Mouse (Mus musculus) kidney, adult 2 months (tissue): ENCODE data around the gene Vmn1r135. TPM values are rescaled to one million over a fixed set of nuclear protein-coding genes. Genes with fewer than 3 reads are reported as not detected.
"Not testable (repeated sequence)": the region's sequence is repeated elsewhere in the genome, so short reads cannot be mapped to it uniquely, and the experiment has no call there.

Source experiments
- DNase-seq: peaks from one replicate; pipeline ENCODE4 v3.0.0; 2021
- H3K27ac ChIP-seq: fragments of 200-500 bp; 2 replicates; pipeline ENCODE4 v1.5.1; 2012; ENCODE audit warnings: low read depth, low read length, control low read depth, inconsistent platforms; ENCODE audit not compliant: insufficient read depth
- H3K27me3 ChIP-seq: fragments of 200-500 bp; replicated peaks from 2 replicates; pipeline ENCODE4 v1.6.1; 2012; ENCODE audit warnings: mild to moderate bottlenecking, moderate library complexity, low read length, inconsistent platforms; ENCODE audit not compliant: control insufficient read depth, insufficient read depth
- H3K36me3 ChIP-seq: fragments of 200-500 bp; 2 replicates; pipeline ENCODE4 v1.6.1; 2012; ENCODE audit warnings: mild to moderate bottlenecking, moderate library complexity, low read length, inconsistent platforms; ENCODE audit not compliant: control insufficient read depth, insufficient read depth
- H3K4me1 ChIP-seq: fragments of 200-500 bp; 2 replicates; pipeline ENCODE4 v1.6.1; 2011; ENCODE audit warnings: low read length; ENCODE audit not compliant: control insufficient read depth, insufficient read depth
- H3K4me3 ChIP-seq: fragments of 200-500 bp; 2 replicates; pipeline ENCODE4 v1.5.1; 2011; ENCODE audit warnings: mild to moderate bottlenecking, low read depth, low read length, control low read depth; ENCODE audit not compliant: insufficient read depth
- WGBS: fragments of 180-500 bp; shearing (Covaris S2); methylation state at CpG from one replicate; pipeline ENCODE4 v1.1.7; 2018; 5-methylcytosine and 5-hydroxymethylcytosine counted together
- polyA plus RNA-seq: library from polyadenylated mRNA; depleted of rRNA; stranded (reverse); fragments of >200 nt; gene quantifications from 2 replicates; pipeline ENCODE4 v1.2.3, GENCODE M21; 2012; rRNA removed

The Vmn1r135 gene
- polyA plus RNA-seq = not detected in 2 replicates

- not testable (repeated sequence) for H3K4me1 ChIP-seq, DNase-seq, H3K27ac ChIP-seq, H3K27me3 ChIP-seq, H3K4me3 ChIP-seq, H3K36me3 ChIP-seq
- no CpG with 5 or more reads among the region's 1 CpGs for WGBS
Measured at GRCm38 (mm10) chr7:21832051-21832450, at the start of gene Vmn1r135. Vmn1r135 (plus strand) TSS chr7:21832351.

GRCm38 (mm10) chr7:21796628-21797027 is 35.5 kb upstream of the Vmn1r135 start, which contains the start of gene Gm4177:
Gm4177 (minus strand) TSS chr7:21796728.
- not testable (repeated sequence) for H3K36me3 ChIP-seq, H3K4me3 ChIP-seq, DNase-seq, H3K27ac ChIP-seq, H3K27me3 ChIP-seq, H3K4me1 ChIP-seq
- WGBS = no CpG with 5 or more reads among the region's 3 CpGs

GRCm38 (mm10) chr7:21844167-21844566 is 12.0 kb downstream of the Vmn1r135 start, which contains the start of gene Gm5725:
Gm5725 (minus strand) TSS chr7:21844267.
- no CpG with 5 or more reads among the region's 1 CpGs for WGBS
- not testable (repeated sequence) for H3K4me3 ChIP-seq, H3K27ac ChIP-seq, H3K36me3 ChIP-seq, H3K27me3 ChIP-seq, H3K4me1 ChIP-seq, DNase-seq

Other genes starting within 250 kb of the Vmn1r135 start
- not detected in 2 replicates for gene Vmn1r132, start 218.3 kb upstream of the Vmn1r135 start, polyA plus RNA-seq
- gene Gm4175, start 70.9 kb upstream of the Vmn1r135 start, polyA plus RNA-seq = not detected in 2 replicates
- not detected in 2 replicates for gene Gm4177, start 35.6 kb upstream of the Vmn1r135 start, polyA plus RNA-seq
- gene Gm5725, start 11.9 kb downstream of the Vmn1r135 start, polyA plus RNA-seq = not detected in 2 replicates
- not detected in 2 replicates for gene Gm5891, start 88.9 kb downstream of the Vmn1r135 start, polyA plus RNA-seq
- gene Vmn1r137, start 162.2 kb downstream of the Vmn1r135 start, polyA plus RNA-seq = not detected in 2 replicates
- not detected in 2 replicates for gene Vmn1r138, start 196.5 kb downstream of the Vmn1r135 start, polyA plus RNA-seq
- not detected in 2 replicates for gene Gm6176, start 224.0 kb downstream of the Vmn1r135 start, polyA plus RNA-seq
- not detected in 2 replicates for gene Vmn1r139, start 236.7 kb downstream of the Vmn1r135 start, polyA plus RNA-seq